Mouse (Mus musculus): ENCODE results near the gene Hoxb6. TPM values are rescaled to one million over a fixed set of nuclear protein-coding genes. Genes with fewer than 3 reads are reported as not detected.

Hoxb6 gene
- total RNA-seq, 2 experiments from 2014 or later = 37.0 to 68.1 TPM

GRCm38 (mm10) chr11:96298895-96299667 is 6.8 kb downstream of the Hoxb6 start:
- DNase-seq (ENCODE audit: low spot score in 2 of 2) = peak in 1 of 2 experiments; percentile 78

GRCm38 (mm10) chr11:96299781-96300180 is 7.5 kb downstream of the Hoxb6 start:
- DNase-seq (ENCODE audit: low spot score in 2 of 2) = no peak

DNA sequence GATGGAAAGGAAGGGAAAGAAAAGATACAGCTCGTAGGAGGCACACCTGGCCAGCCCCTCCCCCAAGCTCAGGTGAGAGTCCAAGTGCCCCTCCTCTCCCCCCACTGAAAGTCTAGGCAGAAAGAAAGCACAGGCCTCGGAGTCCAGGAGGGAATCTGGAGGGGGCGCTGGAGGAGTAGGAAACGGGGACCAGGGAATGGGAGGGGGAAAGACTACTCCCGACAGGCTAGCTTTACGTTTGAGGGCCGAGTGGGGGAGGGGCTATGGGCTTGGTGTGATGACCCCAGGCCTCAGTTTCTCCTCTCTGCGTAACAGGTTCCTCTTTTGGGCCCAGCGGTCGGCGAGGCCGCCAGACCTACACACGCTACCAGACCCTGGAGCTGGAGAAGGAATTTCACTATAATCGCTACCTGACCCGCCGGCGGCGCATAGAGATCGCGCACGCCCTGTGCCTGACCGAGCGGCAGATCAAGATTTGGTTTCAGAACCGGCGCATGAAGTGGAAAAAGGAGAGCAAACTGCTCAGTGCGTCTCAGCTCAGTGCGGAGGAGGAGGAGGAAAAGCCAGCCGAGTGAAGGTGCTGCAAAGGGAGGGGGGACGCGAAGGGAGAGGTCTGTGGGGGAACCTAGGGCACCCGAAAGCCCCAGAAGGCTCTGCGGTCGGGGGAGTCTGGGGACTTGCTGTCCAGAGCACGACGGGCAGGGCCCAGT is 8.2 kb downstream of the Hoxb6 start:
- DNase-seq (ENCODE audit: low spot score in 2 of 2) = no peak

GRCm38 (mm10) chr11:96301064-96301431 is 8.8 kb downstream of the Hoxb6 start:
- no peak for DNase-seq (ENCODE audit: low spot score in 2 of 2)

GRCm38 (mm10) chr11:96301837-96302236 is 9.6 kb downstream of the Hoxb6 start:
- peak; percentile 71 to 76 for DNase-seq (ENCODE audit: low spot score in 2 of 2)

DNA sequence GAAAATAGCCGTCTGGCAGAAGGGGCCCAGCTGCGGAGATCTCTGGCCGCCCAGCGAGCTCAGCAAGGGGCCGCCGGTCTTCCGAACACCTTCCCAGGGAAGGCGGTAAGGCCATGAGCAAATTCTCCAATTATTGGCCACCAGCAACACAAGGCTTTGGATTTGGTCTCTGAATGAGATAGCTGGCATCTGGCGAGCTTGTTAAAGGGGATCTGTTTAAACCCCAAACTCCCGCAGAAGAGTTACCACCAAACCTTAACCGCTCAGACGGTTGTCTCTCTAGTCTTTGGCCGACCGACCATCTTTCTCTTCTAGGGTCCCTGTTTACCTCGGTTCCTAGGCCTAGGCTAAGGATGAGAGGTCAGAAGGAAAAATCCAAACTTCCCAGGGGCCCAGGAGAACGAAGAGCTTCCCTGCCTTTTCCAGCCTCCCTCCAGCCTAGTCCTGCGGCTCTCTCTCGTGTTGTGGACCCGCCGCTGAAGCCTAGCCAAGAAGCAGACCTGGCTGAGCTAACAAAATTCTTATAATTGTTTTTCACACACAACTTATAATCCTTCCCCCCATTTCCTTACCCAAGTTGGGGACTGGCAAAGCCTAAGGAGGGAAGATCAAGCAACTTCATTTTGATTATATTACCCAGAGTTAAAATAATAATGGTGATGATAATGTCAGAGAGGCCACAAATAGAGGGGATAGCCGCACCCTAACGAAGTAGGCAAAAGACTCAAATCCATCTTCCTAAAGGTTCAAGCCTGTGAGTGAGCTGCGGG is 10.3 kb downstream of the Hoxb6 start:
- DNase-seq (ENCODE audit: low spot score in 2 of 2) = no peak

- DNase-seq (ENCODE audit: low spot score in 2 of 2) = peak; percentile 92
Measured at GRCm38 (mm10) chr11:96303151-96304099, 11.1 kb downstream of the Hoxb6 start, which contains the start of gene Hoxb5. Gene Hoxb5, plus strand, starts transcription at chr11:96303336.

DNA sequence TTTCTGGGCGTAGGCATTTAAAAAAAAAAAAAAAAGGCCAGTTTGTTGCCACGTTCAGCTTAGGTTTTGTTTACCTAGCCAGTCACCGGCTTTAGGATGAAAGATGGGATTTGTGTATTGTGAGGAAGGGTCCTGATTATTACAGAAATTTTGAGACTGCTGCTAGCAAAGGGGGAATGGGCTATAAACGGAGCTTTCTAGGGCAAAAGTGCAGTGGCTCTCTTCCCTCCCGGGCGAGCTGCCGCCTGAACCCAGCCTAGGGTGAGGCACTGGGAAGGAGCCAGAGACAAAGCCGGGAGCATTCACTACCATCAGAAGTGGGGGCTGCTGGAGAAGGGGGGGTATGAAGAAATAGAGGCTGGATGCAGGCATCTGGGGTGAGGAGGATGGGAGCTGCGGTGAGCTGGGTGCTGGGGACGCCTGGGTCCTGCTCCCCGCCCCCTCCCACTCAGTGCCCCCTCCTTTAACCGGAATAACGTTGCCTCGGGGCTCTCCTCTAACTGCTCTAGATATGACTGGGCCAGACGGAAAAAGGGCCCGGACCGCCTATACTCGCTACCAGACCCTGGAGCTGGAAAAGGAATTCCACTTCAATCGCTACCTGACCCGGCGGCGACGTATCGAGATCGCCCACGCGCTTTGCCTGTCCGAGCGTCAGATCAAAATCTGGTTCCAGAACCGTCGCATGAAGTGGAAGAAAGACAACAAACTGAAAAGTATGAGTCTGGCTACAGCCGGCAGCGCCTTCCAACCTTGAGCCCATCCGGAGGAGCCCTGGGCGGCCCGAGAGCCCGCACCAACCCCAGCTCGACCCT is 12.3 kb downstream of the Hoxb6 start:
- DNase-seq (ENCODE audit: low spot score in 2 of 2) = peak in 1 of 2 experiments; percentile 40

- DNase-seq (ENCODE audit: low spot score in 2 of 2) = no peak
Measured at GRCm38 (mm10) chr11:96305505-96306182, 13.4 kb downstream of the Hoxb6 start.

GRCm38 (mm10) chr11:96306183-96306907 is 14.1 kb downstream of the Hoxb6 start:
- no peak for DNase-seq (ENCODE audit: low spot score in 2 of 2)

DNA sequence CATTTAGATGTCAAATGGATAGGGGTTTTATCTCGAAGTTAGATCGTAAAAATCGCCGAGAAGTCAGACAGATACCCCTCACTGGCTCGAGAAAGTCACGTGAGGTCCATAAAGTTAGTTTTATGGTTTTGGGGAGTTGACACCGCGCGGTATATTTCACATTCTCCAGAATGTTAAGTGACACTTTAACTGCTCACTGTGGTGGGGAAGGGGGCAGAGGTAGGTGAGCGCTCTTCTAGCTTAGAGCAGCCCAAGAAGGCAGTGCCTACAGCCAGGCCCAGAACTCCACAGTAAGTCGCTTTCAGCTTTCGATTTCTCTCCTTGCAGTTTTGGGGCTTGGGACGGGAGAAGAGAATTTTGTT is 14.6 kb downstream of the Hoxb6 start:
- DNase-seq (ENCODE audit: low spot score in 2 of 2) = no peak

DNA sequence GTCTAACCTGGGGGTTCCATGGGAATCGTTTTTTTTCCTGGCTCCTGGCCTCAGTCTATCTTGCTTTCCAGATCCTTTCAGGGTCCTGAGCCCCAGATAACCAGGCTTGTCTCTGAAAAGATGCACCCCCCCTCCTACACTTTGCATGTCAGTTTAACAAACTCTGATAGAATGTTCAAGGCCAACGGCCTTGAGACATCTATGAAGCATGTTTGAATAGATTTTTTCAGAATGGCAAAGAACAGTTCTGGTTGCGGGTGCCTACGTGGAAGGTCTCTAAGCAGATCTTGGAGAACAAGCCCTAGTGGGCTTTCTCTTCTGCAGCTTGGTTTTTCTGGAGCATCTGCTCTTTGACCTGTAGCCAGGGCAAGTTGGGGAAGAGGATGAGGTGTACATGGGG is 16.5 kb downstream of the Hoxb6 start:
- DNase-seq (ENCODE audit: low spot score in 2 of 2) = peak in 1 of 2 experiments; percentile 46

DNA sequence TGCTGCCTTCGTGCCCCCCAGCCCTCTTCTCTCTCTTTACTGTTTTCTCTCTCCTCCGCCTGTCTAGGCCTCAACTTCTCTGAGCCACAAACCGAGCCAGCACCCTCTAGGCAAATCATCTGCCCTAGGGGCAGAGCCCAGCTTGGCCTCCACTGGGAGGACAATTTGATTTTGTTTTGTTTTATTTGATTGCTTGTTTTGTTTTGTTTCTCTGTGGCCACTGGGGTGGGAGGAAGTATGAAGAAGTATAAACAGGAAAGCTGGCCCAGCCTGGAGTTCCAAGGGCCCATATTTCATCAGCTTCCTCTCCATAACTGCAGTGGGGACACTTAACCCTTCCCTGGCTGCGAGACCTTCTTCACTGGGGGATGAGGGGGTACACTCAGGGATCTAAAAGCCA is 17.0 kb downstream of the Hoxb6 start:
- peak; percentile 33 to 45 for DNase-seq (ENCODE audit: low spot score in 2 of 2)

DNA sequence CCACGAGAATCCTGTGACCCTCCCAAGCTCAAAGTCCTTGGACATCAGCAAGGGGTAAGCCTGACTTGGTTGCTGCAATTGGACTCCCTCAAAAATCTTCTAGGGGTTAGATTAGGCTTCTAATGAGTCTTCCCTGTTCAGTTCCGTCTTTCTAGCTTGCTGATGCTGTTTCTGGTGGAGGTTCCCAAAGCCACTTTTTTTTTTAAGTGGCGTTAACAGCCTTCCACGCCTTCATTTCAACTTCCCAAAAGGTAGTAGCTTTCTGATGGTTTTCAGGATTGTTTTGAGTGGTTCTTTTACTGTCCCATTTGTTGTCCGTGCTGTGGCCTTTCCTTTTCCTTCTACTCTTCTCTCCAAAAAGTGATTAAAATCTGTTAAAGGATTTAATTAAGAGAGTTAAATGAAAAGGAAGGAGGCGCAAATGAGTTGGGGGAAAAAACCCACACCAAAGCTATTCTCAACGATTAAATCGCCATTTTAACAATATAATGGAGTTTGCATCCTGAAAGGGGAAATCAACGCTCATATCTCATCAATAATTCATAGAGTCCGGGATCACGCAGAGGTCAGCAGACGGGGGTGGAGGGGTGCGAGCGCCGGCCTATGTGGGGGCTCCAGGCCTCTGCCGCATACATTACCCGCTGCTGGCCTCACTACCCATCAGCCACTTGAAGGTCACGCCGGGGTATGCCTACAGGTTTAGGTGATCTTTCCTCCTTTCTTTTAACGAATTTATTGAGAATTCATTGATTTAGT is 18.1 kb downstream of the Hoxb6 start:
- DNase-seq (ENCODE audit: low spot score in 2 of 2) = peak in 1 of 2 experiments; percentile 33

DNA sequence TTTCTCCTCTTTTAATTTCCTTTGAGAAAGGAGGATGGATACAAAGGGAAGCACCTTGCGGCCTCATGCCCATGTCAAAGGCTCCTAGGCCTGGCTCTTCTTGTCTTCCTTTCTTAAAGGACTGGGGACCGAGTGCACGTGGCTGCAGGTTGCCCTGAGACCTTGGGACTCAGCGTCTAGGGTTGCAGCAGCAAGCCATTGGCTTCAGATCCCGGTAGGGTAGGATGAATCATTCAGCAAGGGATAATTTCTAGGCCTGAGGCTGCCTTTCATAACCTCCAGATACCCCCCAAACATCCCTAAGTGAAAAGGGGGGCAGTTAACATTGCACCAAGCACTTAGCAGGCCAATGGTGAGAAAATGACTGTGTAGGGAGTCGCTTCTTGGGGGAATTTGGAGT is 18.8 kb downstream of the Hoxb6 start:
- DNase-seq (ENCODE audit: low spot score in 2 of 2) = peak; percentile 43 to 48

GRCm38 (mm10) chr11:96311520-96312417 is 19.5 kb downstream of the Hoxb6 start:
- DNase-seq (ENCODE audit: low spot score in 2 of 2) = peak; percentile 68 to 73

DNA sequence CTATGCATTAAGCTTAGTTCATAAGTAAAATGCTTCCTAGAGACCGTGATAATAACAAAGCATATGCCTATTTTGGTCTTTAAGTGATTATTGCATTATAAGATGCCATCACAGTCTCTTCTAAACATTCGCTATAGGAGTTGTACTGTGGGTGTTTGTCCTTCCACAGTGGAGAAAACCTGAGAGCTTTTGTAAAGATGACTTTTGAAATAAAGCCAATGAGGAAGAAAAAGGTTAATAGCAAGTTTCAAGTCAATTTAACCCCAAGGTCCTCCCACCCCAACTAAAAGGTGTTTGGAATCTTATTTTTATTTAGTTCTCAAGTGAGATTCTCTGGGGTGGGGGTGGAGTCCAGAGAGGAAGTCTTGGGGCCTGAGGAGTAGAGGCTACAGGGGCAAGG is 20.9 kb downstream of the Hoxb6 start:
- no peak for DNase-seq (ENCODE audit: low spot score in 2 of 2)
